10 mouse cellular contexts compared by ENCODE assay signal in the genomic region with DNA sequence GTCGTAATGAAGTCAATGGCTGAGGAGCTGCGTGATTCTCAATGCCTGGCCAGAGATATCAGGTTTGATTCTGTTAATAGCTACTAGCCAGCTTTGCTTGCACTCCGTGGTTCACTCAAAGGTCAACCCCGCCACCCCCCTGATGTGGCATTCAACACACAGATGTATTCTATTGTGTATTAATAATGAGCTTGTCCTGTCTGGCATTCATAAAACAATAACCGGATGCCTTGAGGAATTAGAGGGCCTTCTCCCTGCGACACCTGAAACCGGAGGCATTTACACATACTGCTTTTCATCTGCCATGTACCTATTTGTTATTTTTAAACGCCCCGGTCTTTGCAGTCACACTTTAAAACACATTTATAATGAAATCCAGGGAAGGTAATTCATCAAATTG.
DNase-seq lines count a peak whose midpoint lies in the region; ATAC-seq and TF ChIP-seq lines count a peak whose summit lies in the region.
"Had no signal": no experiment of that assay in that cellular context is flagged by ENCODE, and none has a peak within 500 bp of the region (broad histone marks: within the 10 kb centered on the region; RNA-seq: fewer than 3 reads in every experiment).

No protein-coding gene starts in this region.

- H3K4me3 ChIP-seq in embryonic facial prominence, embryonic 10.5 days: no peak overlapping the region
- H3K4me3 ChIP-seq in hindbrain, postnatal 0 days (ENCODE audit: low read length): no peak overlapping the region
- H3K4me3 ChIP-seq in midbrain, embryonic 13.5 days (replicated peaks): no peak overlapping the region
- no peak overlapping the region for H3K4me3 ChIP-seq in layer of hippocampus, adult 2 months
- H3K4me3 ChIP-seq: lung, embryonic 15.5 days; stomach, embryonic 15.5 days had no signal

- ATAC-seq in hindbrain, postnatal 0 days: no peak
- 0 out of 2 replicates have a peak, but pooled peaks have one; percentile 34 for ATAC-seq in midbrain, embryonic 13.5 days

- H3K9me3 ChIP-seq in embryonic facial prominence, embryonic 10.5 days: no peaks in the 10 kb centered on the region
- H3K9me3 ChIP-seq in hindbrain, postnatal 0 days (ENCODE audit: low read length): no peaks in the 10 kb centered on the region
- no peaks in the 10 kb centered on the region for H3K9me3 ChIP-seq in midbrain, embryonic 13.5 days
- H3K9me3 ChIP-seq: lung, embryonic 15.5 days; stomach, embryonic 15.5 days had no signal

- no peak overlapping the region for H3K9ac ChIP-seq in hindbrain, postnatal 0 days (replicated peaks; ENCODE audit: low read length)
- H3K9ac ChIP-seq in midbrain, embryonic 13.5 days (replicated peaks): no peak overlapping the region
- H3K9ac ChIP-seq: lung, embryonic 15.5 days; stomach, embryonic 15.5 days had no signal

- no peak for TF ChIP-seq CTCF in hindbrain, postnatal 0 days (IDR thresholded peaks at IDR 0.05; ENCODE audit: low read depth)
- TF ChIP-seq CTCF in layer of hippocampus, adult 2 months (conservative IDR thresholded peaks at IDR 0.05): no peak

- DNase-seq in embryo, embryonic 10.5 days (ENCODE audit: low spot score): peak; percentile 52
- DNase-seq in embryonic facial prominence, embryonic 10.5 days (ENCODE audit: low spot score): peak; percentile 47
- DNase-seq in hindbrain, postnatal 0 days (ENCODE audit: low spot score): peak; percentile 17
- no peak for DNase-seq in layer of hippocampus, adult 8-10 months (ENCODE audit: low spot score in 2 of 2)
- no peak for DNase-seq in layer of hippocampus, adult 2 months (ENCODE audit: low spot score in 2 of 2)
- DNase-seq in testis, postnatal 10 days (ENCODE audit: low spot score): no peak
- no peak for DNase-seq in adrenal gland, postnatal 14 days

- 41% methylated on average over 9 of the region's 9 CpGs for WGBS in embryonic facial prominence, embryonic 10.5 days
- WGBS in hindbrain, postnatal 0 days: 21% methylated on average over 9 of the region's 9 CpGs
- WGBS in midbrain, embryonic 13.5 days: 16% methylated on average over 9 of the region's 9 CpGs

- peaks cover 14% of the 10 kb centered on the region for H3K4me1 ChIP-seq in embryonic facial prominence, embryonic 10.5 days
- H3K4me1 ChIP-seq in hindbrain, postnatal 0 days (ENCODE audit: insufficient read depth, low read length): no peaks in the 10 kb centered on the region
- peaks cover 12% of the 10 kb centered on the region for H3K4me1 ChIP-seq in midbrain, embryonic 13.5 days (replicated peaks)
- H3K4me1 ChIP-seq: lung, embryonic 15.5 days; stomach, embryonic 15.5 days had no signal

- H3K4me2 ChIP-seq in hindbrain, postnatal 0 days (ENCODE audit: low read depth, low read length): 0 out of 2 replicates have a peak overlapping the region, but pooled peaks have one; percentile 3
- peak overlapping the region; percentile 20; the same call in 1 of the 2 replicates for H3K4me2 ChIP-seq in midbrain, embryonic 13.5 days (replicated peaks)
- H3K4me2 ChIP-seq: lung, embryonic 15.5 days; stomach, embryonic 15.5 days had no signal

- no peaks in the 10 kb centered on the region for H3K36me3 ChIP-seq in embryonic facial prominence, embryonic 10.5 days (replicated peaks)
- no peaks in the 10 kb centered on the region for H3K36me3 ChIP-seq in hindbrain, postnatal 0 days (ENCODE audit: insufficient read depth, low read length)
- H3K36me3 ChIP-seq in midbrain, embryonic 13.5 days: no peaks in the 10 kb centered on the region
- H3K36me3 ChIP-seq: lung, embryonic 15.5 days; stomach, embryonic 15.5 days had no signal

- no peaks in the 10 kb centered on the region for H3K27me3 ChIP-seq in embryonic facial prominence, embryonic 10.5 days (replicated peaks; ENCODE audit: low read depth, poor library complexity, severe bottlenecking)
- H3K27me3 ChIP-seq in hindbrain, postnatal 0 days (ENCODE audit: insufficient read depth, low read length): no peaks in the 10 kb centered on the region
- no peaks in the 10 kb centered on the region for H3K27me3 ChIP-seq in midbrain, embryonic 13.5 days
- H3K27me3 ChIP-seq: lung, embryonic 15.5 days; stomach, embryonic 15.5 days had no signal

- H3K27ac ChIP-seq in embryonic facial prominence, embryonic 10.5 days (replicated peaks): no peak overlapping the region
- H3K27ac ChIP-seq in hindbrain, postnatal 0 days: no peak overlapping the region
- H3K27ac ChIP-seq in midbrain, embryonic 13.5 days: no peak overlapping the region
- H3K27ac ChIP-seq in layer of hippocampus, adult 2 months: no peak overlapping the region
- H3K27ac ChIP-seq: lung, embryonic 15.5 days; stomach, embryonic 15.5 days had no signal

Comparison
In these comparisons a context has a peak if more than half of its experiments do, and no peak if none do; other contexts are left out.
1. DNase-seq: peak in embryo, embryonic 10.5 days (single experiment), embryonic facial prominence, embryonic 10.5 days (single experiment) and hindbrain, postnatal 0 days (single experiment); none in layer of hippocampus, adult 8-10 months (0 of 2), layer of hippocampus, adult 2 months (0 of 2), testis, postnatal 10 days (single experiment) and adrenal gland, postnatal 14 days (single experiment).